Mouse (Mus musculus): ENCODE measurements at regions not wholly inside any gene's neighbourhood (a gene's known extent, or its start where the extent isn't known, plus 50 kb on each side); places are given as distances from the start of the nearest gene placed in this dataset.
A peak's percentile ranks its signal among the peaks of the same experiment; 100 is the strongest.

DNA sequence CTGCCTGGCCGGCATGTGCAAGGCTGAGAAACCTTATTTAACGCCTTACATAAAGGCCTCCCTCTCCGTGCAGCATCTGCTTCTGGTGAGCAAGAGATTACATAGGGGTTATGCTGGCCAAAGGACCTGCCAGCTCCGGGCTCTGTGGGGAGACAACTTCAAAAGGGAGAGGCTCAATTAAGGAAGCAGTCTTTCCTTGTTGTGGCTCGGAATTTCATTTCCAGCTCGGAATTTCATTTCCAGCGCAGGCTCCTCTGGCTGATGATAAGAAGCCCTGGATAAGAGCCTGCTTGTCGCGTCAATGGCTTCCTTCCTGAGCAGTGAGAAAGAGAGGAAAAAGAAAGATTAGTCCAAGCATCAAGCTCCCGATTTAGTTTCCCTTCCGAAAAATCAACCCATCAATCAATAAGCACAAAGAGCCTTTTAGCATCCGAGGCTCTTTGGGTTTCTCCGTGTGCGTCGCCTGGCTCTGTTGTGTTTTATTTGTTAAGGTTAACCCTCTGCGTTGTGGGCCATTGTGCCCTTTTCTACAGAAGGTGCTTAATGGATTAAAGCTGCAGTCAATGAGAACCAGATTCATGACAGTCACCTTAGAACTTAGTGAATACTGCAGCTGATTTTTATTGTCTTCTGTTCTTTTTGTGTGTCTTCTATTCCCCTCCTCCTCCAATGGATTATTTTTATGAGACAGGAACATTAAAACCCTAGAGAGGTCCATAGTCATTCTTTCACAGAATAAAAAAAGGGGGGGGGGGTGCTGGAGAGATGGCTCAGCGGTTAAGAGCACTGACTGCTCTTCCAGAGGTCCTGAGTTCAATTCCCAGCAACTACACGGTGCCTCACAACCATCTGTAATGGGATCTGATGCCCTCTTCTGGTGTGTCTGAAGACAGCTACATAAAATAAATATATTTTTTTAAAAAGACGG is 218.3 kb downstream of the Myo1b start:
- no peak for DNase-seq

DNA sequence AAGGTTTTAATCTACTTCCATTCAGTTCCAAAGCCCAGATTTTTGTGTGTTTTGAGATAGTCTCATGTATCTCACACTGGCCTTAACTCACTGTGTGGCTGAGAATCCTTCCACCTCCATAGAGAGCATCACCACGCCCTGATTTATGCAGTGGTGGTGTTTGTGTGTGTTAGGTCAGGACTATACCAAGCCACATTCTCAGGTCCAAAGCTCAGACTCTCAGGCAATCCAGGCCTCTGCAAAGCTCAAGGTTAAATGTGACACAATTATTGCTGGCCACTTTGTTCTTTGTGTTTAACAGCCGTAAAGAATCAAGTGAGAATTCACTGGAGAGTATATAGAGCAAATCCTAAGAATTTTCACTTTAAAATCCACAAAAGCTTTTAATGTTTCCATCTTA is 218.2 kb upstream of the Nabp1 start:
- DNase-seq: no peak

DNA sequence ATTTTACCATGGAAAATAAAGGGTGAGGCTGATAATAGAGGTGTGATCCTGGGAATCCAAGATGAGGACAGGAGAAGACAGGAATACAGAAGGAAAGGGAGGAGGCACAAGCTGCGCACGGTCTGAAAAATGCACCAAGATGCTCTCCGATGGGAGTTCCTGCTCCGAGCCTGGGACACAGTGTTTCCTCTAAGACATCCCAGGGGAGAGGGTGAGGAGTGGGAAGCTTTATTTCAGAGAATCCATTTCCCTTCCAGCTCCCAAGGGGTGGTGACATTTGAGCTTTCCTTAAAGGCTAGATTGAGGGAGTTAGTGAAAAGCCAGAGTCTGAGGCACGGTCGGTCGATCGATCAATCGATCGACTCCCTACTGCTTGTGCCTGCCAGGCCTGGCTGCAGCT is 212.7 kb upstream of the Nabp1 start:
- DNase-seq: no peak

DNA sequence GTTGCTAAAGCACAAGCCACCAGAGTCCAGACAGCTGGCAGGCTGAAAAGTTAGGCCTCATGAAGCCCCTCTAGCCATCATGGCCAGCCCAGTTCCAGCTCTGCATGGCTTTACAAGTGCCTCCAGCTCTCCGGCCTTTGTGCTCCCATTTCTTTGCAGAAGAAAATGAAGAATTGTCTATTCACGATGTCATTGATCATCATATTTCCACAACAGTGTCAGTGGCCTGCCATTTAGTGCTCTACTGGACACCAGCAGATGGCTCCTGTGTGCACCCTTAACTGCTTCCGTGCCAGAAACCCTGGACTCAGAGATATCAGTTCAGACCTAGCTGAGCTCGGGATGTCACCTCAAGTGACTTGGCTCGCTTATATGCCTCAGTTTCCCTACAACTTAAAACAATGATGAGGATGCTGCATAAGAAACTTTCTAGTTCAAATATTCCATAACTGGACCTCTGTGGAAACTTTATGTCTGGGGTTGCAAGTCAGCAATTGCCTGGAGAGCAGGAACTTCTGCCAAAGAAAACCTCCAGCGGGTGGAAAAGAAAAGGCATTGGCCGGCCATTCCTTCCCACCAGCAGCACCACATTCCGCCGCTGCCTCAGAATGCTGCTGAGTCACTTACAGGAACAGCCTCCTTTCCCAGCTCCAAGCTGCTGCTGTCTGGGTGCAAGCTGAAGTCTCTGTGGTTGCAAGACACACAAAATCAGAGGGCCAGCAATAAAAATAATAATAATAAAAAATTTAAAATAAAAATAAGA is 211.4 kb upstream of the Nabp1 start:
- DNase-seq: no peak

DNA sequence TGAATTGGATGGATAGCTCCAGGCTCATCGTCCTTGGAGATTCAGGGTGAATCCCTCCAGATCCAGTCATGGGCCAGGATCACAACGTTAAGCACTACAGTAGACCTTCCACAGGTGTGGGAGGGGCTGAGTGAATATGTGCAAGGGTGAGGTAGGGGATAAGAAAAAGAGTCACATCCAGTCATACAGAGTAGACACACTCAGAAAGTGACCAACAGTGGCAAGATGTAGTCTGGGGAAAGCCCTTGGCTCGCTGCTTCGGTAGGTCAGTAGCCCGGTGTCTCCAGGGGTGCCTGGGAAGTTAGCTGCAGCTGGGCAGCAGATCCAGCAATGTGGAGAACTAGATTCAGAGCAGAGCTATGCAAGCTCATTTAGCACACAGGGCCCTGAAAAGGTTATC is 210.7 kb upstream of the Nabp1 start:
- DNase-seq: no peak

DNA sequence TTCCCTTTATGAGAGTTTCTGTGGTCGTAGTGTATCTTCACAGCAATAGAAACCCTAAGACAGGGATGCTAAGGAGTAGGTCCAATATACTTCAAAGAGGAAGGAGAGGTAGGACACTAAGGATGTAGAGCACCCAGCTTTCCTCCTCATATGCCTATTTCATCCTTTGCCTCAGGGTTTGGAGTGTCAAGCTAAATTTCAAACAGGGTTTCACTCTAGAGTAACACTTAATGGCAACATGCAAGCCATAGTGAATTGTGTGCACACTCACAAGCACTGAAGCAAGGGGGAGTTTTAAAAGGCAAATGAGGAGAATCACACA is 210.0 kb upstream of the Nabp1 start:
- no peak for DNase-seq

DNA sequence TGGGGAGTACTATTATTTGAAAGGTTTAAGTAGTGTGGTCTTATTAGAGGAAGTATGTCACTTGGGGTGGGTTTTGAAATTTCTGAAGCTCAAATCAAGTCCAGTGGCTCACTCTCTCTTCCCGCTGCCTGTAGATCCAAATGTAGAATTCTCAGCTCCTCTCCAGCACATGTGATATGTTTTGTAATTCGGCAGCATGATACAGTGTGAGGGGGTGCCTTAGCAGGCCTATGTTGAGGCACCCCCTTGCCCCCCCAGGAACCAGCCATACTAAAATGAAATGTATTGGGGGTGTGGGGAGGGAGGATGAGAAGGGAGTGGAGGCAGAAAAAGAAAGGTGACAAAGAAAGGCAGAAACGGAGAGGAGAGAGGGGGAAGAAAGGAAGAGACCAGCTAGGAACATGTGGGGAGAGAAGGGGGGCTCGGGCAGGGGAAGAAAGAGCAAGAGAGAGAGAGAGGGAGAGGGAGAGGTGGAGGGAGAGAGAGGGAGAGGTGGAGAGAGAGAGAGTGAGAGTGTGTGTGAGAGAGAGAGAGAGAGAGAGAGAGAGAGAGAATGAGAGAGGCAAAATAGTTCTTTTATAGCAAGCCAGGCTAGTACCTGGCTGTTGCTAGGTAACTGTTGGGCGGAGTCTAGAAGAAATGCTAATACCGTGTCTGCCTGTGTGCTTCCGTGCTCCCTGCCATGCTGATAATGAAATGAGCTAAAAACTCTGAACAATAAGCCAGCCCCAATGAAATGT is 209.4 kb upstream of the Nabp1 start:
- no peak for DNase-seq

DNA sequence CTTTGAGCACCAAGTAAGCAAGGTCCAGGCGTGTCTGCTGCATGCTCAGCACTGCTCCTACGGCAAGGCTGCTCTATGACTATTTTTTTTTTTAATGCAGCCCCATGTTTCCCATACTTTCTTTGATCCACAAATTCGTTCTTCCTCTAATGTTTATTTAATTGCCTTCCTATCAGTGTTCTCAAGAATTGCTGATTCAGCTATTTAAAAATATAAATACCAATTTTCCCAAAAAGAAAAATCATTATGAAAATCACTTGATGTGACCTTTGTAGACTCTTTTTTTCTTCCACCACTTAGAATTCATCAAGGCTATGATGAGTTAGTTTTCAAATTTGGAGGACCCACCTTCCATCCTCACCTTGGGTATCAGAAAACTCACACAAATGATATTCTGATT is 208.5 kb upstream of the Nabp1 start:
- no peak for DNase-seq

DNA sequence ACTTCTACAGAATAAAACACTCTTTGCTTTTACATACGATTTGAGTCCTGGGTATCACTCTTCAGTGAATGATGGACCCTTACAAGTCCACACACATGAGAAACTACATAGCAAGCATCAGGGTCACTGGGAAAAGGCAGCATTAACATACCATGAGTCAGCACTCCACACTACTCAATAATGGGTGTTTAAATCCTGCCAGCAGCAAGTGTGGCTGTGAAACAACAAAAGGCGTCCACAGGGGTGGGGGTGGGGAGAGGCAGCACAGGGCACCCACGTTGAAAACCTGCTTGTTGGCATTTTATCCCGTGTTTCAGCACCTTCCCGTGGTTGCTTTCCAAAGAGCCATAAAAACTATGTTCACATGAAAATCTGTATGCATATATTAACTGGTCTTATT is 204.0 kb upstream of the Nabp1 start:
- DNase-seq: no peak

DNA sequence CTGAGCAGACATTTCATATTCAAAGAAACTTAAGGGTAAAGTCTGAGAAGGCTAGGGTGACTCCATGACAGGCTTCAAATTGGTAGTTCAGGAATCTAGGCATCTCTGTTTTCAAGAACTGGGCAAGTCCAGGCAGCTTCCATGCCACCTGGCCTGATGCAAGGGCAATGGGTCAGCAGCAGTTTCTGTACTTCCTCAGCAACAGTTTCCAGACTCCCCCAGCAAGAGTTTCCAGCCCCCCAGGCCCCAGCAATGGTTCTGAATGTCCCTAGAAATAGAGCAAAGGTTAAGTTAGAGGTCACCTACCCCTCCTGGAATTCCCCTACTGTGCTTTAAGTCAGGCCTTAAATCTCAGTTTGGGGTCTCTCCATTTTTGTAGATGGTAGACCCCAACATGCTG is 203.6 kb upstream of the Nabp1 start:
- DNase-seq: no peak

DNA sequence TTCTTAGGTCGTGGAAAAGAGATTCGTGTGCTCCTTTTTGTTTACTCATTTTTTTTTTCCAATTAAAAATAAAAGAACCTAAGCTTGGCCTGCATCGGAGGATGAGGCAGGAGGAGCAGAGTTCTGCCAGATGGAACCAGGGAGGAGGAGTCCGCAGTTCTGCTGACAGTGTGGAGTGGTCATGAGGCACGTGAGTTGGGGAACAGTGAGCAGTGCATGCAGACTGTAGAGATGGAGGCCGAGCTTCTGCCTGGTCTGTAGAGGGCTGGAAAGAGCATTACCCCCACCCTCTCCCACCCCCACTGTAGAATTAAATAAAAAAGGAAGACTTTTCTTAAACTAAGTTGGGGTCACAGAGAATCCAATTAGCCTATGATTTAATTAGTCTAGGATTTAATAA is 202.5 kb upstream of the Nabp1 start:
- DNase-seq: no peak

DNA sequence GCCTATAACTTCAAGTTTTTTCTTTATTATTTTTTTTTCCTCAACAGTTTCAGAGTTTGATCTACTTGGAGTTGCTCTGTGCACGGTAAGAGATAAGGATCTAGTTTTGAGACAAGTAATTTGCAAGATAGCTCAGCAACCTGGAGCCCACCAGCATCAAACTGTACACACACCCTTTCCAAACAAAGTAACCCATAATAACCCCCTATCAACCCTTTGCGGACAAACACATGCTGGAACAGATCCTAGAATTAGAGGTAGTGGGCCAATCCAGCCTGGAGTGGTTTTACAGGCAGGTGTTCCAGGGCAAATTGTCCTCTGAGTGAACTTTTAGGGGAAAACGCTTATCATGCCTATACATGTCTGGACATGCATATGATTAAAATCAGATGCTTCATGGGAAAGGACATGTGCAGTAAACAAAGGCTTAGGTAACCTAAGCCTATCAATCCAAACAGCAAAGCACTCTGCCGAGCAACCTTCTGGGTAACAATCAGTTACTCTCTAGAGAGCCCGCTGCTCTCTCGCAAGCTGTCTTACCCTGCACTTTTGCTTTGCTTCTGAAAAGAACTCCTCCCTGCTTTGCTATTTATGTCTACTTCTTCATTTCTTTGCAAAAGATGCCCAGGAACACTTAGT is 200.2 kb upstream of the Nabp1 start:
- DNase-seq: no peak

DNA sequence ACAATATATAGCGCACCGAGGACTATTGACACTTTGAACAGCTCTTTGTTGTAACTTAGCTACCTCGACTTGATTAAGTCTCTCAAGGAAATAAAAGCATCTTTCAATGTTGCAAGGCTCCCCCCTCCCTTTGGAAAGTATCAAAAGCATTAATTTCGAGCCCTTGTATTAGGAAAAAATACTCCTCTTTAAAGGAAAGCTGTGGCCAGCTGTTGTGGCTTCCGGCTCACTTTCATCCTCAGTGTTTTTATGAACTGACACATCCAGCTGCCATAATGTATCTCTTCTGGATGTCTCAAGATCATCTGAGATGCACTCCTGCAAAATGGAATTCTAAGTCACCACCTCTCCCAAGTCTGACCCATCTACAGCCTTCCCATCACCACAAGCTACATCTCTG is 199.6 kb upstream of the Nabp1 start:
- no peak for DNase-seq

DNA sequence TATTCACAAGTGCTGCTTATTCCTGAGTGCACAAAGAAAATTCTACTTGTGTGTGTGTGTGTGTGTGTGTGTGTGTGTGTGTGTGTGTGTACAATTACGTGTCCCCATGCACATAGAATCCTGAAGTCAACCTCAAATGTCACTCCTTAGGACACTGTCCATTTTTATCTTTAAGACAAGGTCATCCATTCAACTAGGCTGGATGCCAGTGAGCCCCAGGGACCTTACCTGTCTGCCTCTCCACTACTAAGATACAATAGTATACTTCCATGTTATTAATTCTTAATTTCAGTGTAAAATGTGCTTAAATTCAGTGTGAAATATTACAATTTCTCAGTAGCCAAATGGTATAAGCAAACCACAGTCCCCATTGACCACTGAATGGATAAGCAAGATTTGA is 193.5 kb upstream of the Nabp1 start:
- DNase-seq: no peak

DNA sequence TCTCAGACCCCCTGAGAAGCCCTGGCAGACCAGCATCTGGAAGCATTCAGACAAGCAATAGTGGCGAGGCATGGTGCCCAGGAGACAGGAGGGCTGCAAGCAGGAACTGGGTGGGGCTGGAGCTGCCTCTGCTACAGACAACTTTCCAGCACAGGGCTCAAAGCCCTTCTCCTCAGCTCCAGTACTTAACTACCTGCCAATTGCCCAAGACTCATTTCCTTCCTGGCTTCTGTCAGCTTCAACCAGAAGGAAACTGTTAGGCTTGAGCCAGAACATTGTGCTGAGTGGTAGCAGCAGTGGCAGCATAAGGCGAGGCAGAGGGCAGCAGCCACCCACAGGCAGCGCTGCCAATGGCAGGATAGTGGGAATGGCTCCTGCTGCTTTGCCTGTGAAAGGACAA is 193.1 kb upstream of the Nabp1 start:
- DNase-seq: no peak

DNA sequence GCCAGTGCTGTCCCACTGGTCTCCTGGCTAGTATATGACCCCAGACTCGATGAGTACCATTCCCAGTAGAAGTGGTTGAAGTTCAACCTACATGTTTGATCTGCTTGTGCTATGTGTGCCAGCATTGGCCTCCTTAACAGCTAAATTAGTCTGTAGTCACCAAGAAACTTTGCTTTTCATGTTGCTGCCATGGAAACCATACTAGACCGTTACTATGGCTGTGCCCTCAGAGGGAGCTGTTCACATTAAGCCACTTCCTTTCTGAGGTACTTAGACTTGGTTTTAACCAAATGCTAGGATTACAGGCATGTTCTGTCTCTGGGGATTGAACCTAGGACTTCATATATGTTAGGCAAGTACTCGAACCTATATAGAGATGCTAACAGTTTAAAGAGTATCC is 191.8 kb upstream of the Nabp1 start:
- no peak for DNase-seq

DNA sequence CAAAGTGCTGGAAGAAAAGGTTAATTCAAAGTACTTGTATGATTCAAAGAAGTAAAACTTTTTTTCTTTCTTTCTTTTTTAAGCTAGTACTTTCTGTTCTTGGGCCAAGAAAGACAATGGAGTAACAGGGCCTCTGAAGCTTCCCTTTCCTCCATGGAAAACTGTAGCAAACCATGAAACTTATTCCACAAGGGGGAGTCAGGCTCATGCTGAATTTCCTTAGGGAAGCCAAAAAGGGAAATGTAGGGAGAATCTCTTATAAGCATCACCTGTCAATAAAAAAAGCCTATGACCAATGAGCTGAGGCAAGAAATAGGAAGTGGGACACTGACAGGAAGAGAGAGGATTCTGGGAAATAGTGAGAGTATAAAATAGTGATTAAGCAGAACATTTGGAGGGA is 190.7 kb upstream of the Nabp1 start:
- no peak for DNase-seq

DNA sequence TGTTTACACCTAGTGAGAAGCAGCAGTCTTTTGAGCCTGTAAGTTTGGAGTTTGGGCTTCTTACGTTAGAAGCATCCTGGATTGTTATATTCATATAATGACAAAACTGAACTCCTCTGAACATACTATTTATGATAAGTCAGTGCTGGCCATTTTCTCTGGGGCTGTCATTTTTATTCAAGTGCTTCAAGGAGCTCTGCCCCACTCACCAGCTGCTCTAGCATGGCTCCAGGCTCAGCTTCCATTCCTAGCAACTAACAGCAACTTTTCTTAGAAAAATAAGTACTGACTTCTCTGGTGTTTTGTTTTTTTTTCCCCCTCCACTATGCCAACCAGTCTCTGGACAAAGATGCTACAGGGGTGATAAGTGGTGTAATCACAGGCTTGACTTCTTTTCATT is 182.3 kb upstream of the Nabp1 start:
- DNase-seq: no peak

DNA sequence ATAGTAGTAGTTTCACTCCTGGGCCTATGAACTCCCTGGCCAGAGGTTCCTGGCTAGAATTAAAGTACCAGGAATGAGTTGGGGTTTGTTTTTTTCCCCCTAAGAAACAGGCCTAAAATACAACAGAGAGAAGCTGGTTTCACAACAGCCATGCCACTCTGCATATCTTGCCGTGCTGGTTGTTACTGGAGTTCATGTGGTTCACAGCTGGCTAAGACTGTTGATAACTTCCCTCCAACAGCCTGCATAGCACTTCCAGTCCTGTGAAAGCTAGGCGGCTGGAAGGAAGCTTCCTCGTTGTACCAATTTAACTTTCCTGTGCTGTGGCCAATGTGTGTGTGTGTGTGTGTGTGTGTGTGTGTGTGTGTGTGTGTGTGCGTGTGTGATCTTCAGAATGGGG is 179.0 kb upstream of the Nabp1 start:
- DNase-seq: no peak

DNA sequence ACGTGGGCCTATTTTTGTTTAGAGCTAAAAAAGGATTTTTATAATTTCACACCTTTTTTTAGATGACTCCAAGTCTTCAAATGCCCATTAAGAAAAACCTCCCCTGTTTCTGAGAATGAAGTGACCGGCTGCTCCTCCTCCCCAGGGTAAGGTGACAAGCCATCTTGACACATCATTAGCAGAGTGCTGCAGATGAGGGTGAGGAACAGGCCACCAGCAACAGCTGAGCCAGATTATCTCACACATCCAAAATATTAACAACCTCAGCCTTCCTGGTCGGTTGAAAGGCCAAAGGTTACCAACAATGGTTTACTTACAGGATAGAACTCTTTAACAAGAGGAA is 172.4 kb upstream of the Nabp1 start:
- DNase-seq: no peak

DNA sequence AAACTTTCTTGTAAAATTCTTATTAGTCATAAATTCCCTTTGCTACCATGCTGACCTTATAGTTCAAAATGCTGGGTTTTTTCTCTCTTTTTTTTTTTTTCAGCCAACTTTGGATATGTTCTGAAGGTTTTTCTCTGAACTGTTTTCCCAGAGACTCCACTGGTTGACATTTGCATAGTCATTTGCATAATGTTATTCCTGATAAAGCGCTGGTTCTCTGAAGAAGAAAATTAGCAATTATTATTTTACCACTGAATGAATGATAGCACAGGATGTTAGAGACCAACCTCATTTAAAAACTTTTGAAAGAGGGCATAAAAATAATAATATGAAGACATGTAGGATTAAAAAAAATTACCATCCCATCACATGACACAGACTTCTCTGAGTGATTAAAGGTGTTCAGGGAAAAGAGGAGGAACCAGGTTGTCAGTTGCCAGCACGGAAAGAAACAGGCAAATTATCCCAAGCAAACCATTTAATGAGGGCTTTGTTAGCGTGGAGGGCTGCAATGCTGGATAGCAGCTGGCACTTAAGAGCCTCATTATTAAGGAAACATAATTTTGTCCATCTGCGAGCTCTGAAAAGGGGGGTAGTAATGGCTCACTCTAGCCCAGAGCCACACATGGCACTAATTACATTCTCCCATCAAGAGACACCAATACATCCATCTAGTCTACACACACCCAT is 171.9 kb upstream of the Nabp1 start:
- no peak for DNase-seq

DNA sequence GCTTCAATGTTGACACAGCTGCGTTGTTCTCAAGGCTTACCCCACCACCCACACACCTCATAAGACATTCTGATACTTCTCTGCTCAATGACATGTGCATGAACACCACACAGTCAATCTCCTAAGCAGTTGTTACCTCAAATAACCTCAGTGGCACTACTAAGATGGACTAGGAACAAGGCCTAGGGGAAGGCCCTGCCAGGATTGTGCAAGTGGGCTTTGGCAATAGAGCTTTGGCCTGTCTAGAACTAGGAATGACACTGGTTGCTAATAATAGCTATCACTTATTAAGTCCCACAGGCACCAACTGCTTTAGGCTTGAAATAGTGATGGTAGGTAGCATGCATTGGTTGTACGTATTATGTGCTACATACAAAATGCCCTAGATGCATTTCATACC is 169.7 kb upstream of the Nabp1 start:
- DNase-seq: no peak

DNA sequence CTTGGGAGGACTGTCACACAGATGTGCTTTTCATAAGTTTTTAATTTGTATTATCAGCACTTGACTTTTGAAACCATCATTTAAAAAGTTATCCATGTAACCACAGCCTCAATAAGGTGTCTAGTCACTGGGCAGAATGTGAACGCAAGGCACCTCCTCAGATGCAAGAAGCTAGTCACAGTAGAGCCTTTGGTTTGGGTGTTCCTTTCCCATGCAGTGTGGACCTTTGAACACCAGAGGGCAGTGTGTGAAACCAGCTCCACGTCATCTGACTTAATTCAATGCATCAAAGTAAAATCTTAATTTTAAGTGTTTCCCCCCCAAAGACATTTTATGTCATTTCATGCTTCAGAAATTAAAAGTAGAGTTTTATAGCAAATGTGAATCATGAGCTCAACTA is 166.2 kb upstream of the Nabp1 start:
- peak; percentile 86 for DNase-seq

Measured in thymus, postnatal 4 days (tissue).